Mouse (Mus musculus): ENCODE data around the gene Senp7.
A peak's percentile ranks its signal among the peaks of the same experiment; 100 is the strongest.

- TF ChIP-seq POLR2A (IDR thresholded peaks at IDR 0.05; ENCODE audit: borderline replicate concordance, extremely low read depth, low read depth, low read length): 0 out of 2 replicates have a peak, but pooled peaks have one; percentile 16
- TF ChIP-seq CTCF (IDR thresholded peaks at IDR 0.05; ENCODE audit: insufficient read depth, low read length): no peak
Measured at GRCm38 (mm10) chr16:56028722-56029551, 19.2 kb upstream of the Senp7 start.
